Comparison of ENCODE assay signal across 28 mouse cellular contexts in genomic region chr9:67195306-67195705, GRCm38 (mm10).
DNase-seq lines count a peak whose midpoint lies in the region; ATAC-seq and TF ChIP-seq lines count a peak whose summit lies in the region.
"Had no signal": no experiment of that assay in that cellular context is flagged by ENCODE, and none has a peak within 500 bp of the region (broad histone marks: within the 10 kb centered on the region; RNA-seq: fewer than 3 reads in every experiment).

No protein-coding gene starts in this region.

- WGBS in forebrain, embryonic 14.5 days, result 36% methylated on average over 7 of the region's 7 CpGs
- 36% methylated on average over 7 of the region's 7 CpGs for WGBS in forebrain, postnatal 0 days

- no peak overlapping the region for H3K4me3 ChIP-seq in forebrain, embryonic 14.5 days (ENCODE audit: low read depth, low read length)
- no peak overlapping the region for H3K4me3 ChIP-seq in forebrain, postnatal 0 days (ENCODE audit: low read depth, low read length)
- H3K4me3 ChIP-seq: forebrain, embryonic 15.5 days; hindbrain, embryonic 15.5 days; intestine, embryonic 15.5 days; limb, embryonic 10.5 days; limb, embryonic 15.5 days; liver, embryonic 13.5 days; megakaryocyte, embryonic 14.5 days had no signal

- no peak for TF ChIP-seq POLR2A in brain, embryonic 14.5 days (IDR thresholded peaks at IDR 0.05; ENCODE audit: borderline replicate concordance, extremely low read depth, insufficient read depth, insufficient read length, poor library complexity, severe bottlenecking)

- ATAC-seq in forebrain, embryonic 14.5 days, result no peak
- no peak for ATAC-seq in forebrain, postnatal 0 days
- ATAC-seq: CD4-positive, CD25-positive, alpha-beta regulatory T cell, adult 4 months; forebrain, embryonic 15.5 days; intestine, embryonic 15.5 days; lung, postnatal 0 days had no signal

- H3K4me2 ChIP-seq in forebrain, embryonic 14.5 days (ENCODE audit: low read length), result no peak overlapping the region
- no peak overlapping the region for H3K4me2 ChIP-seq in forebrain, postnatal 0 days (ENCODE audit: low read depth)
- H3K4me2 ChIP-seq: forebrain, embryonic 15.5 days; hindbrain, embryonic 15.5 days; intestine, embryonic 15.5 days; limb, embryonic 15.5 days; liver, embryonic 13.5 days had no signal

- H3K27ac ChIP-seq in forebrain, embryonic 14.5 days (ENCODE audit: low read depth, low read length), result no peak overlapping the region
- no peak overlapping the region for H3K27ac ChIP-seq in forebrain, postnatal 0 days (ENCODE audit: low read depth, low read length)
- H3K27ac ChIP-seq: forebrain, embryonic 15.5 days; hindbrain, embryonic 15.5 days; intestine, embryonic 15.5 days; kidney, postnatal 0 days; limb, embryonic 10.5 days; limb, embryonic 15.5 days; liver, embryonic 13.5 days; stomach, postnatal 0 days had no signal

- no peak overlapping the region for H3K9ac ChIP-seq in forebrain, embryonic 14.5 days (ENCODE audit: low read length)
- H3K9ac ChIP-seq in forebrain, postnatal 0 days, result no peak overlapping the region
- H3K9ac ChIP-seq: forebrain, embryonic 15.5 days; hindbrain, embryonic 15.5 days; intestine, embryonic 15.5 days; limb, embryonic 15.5 days; liver, embryonic 13.5 days had no signal

- intact Hi-C loops in left cerebral cortex, postnatal 4 days (cut with DNase I), result no loop called here
- intact Hi-C loops in left cerebral cortex, postnatal 25 days (cut with DNase I), result no loop called here

- H3K36me3 ChIP-seq in forebrain, embryonic 14.5 days (ENCODE audit: control insufficient read depth, insufficient read depth, low read length), result no peaks in the 10 kb centered on the region
- no peaks in the 10 kb centered on the region for H3K36me3 ChIP-seq in forebrain, postnatal 0 days (ENCODE audit: insufficient read depth)
- H3K36me3 ChIP-seq: forebrain, embryonic 15.5 days; hindbrain, embryonic 15.5 days; intestine, embryonic 15.5 days; limb, embryonic 10.5 days; limb, embryonic 15.5 days; liver, embryonic 13.5 days had no signal

- H3K4me1 ChIP-seq in forebrain, embryonic 14.5 days (ENCODE audit: control insufficient read depth, insufficient read depth, low read length), result no peaks in the 10 kb centered on the region
- H3K4me1 ChIP-seq in forebrain, postnatal 0 days (ENCODE audit: insufficient read depth), result no peaks in the 10 kb centered on the region
- H3K4me1 ChIP-seq: forebrain, embryonic 15.5 days; hindbrain, embryonic 15.5 days; liver, embryonic 13.5 days; megakaryocyte, embryonic 14.5 days had no signal

- H3K27me3 ChIP-seq in forebrain, embryonic 14.5 days (replicated peaks; ENCODE audit: control insufficient read depth, insufficient read depth, low read length), result no peaks in the 10 kb centered on the region
- H3K27me3 ChIP-seq in forebrain, postnatal 0 days (ENCODE audit: insufficient read depth, low read length), result no peaks in the 10 kb centered on the region
- H3K27me3 ChIP-seq: forebrain, embryonic 15.5 days; hindbrain, embryonic 15.5 days; intestine, embryonic 15.5 days; limb, embryonic 15.5 days; liver, embryonic 13.5 days had no signal

- TF ChIP-seq CTCF in forebrain, postnatal 0 days (IDR thresholded peaks at IDR 0.05; ENCODE audit: low read depth), result no peak
- no peak for TF ChIP-seq CTCF in brain, embryonic 14.5 days (IDR thresholded peaks at IDR 0.05; ENCODE audit: borderline replicate concordance, extremely low read depth, insufficient read depth, insufficient read length)

- peak; percentile 11 for DNase-seq in forebrain, embryonic 14.5 days (ENCODE audit: low spot score)
- no peak for DNase-seq in forebrain, postnatal 0 days
- peak; percentile 9 for DNase-seq in left cerebral cortex, postnatal 4 days
- no peak for DNase-seq in left cerebral cortex, postnatal 25 days (ENCODE audit: low spot score in 2 of 2)
- DNase-seq in R1 (ENCODE audit: low read depth, low spot score), result peak; percentile 38
- peak; percentile 61 for DNase-seq in brain, embryonic 14.5 days (ENCODE audit: low read depth)
- DNase-seq in frontal cortex, postnatal 14 days (ENCODE audit: low spot score in 2 of 2), result no peak
- DNase-seq: cerebellum, adult 11 months; cerebellum, postnatal 10 days; heart, postnatal 14 days; kidney, adult 8-10 months; kidney, postnatal 4 days; liver, embryonic 13.5 days; lung, adult 18-20 months; lung, postnatal 4 days; right cerebral cortex, adult 18-20 months; thymus, adult 2 months; thymus, postnatal 36 days had no signal

- H3K9me3 ChIP-seq in forebrain, embryonic 14.5 days (replicated peaks; ENCODE audit: control insufficient read depth, low read length), result no peaks in the 10 kb centered on the region
- no peaks in the 10 kb centered on the region for H3K9me3 ChIP-seq in forebrain, postnatal 0 days (ENCODE audit: low read length)
- H3K9me3 ChIP-seq: forebrain, embryonic 15.5 days; hindbrain, embryonic 15.5 days; intestine, embryonic 15.5 days; limb, embryonic 10.5 days; limb, embryonic 15.5 days; liver, embryonic 13.5 days; megakaryocyte, embryonic 14.5 days had no signal

Comparison
In these comparisons a context has a peak if more than half of its experiments do, and no peak if none do; other contexts are left out.
1. DNase-seq: peak in forebrain, embryonic 14.5 days (single experiment), left cerebral cortex, postnatal 4 days (single experiment), R1 (single experiment) and brain, embryonic 14.5 days (single experiment); none in forebrain, postnatal 0 days (single experiment), left cerebral cortex, postnatal 25 days (0 of 2) and frontal cortex, postnatal 14 days (0 of 2).